Mouse (Mus musculus): ENCODE measurements around the gene Tmpo. TPM values are rescaled to one million over a fixed set of nuclear protein-coding genes. Genes with fewer than 3 reads are reported as not detected.

Tmpo gene
- polyA plus RNA-seq, 1 experiment from 2014 or later = 101 TPM

DNA sequence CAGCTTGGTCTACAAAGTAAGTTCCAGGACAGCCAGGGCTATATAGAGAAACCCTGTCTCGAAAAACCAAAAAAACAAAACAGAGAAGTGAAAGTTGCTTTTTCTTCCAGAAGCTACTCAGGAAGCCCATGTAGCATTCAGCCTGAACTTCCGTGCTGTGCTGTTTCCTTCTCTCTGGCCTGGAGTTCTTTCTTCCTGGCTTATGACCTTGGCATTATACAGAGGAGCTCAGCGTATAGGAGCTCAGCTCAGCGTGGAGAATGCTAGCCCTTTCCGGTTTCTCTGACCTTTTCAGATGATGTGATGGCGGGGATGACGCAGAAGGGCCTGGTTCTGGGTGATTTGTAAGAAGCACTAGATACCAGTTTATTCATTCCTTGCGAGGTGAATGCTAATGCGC, 43.7 kb downstream of the Tmpo start:
- Histone ChIP-seq H3K4me2 (ENCODE audit: low read depth, low read length) (no peak overlapping the region), H3K9ac (ENCODE audit: low read depth, low read length) (no peak overlapping the region), H3K27me3 (ENCODE audit: control insufficient read depth, insufficient read depth, low read depth, low read length) (no peaks in the 10 kb centered on the region), H3K9me3 (replicated peaks; ENCODE audit: control insufficient read depth, low read length) (no peaks in the 10 kb centered on the region), H3K4me1 (ENCODE audit: control insufficient read depth, low read depth, low read length) (peaks cover 2% of the 10 kb centered on the region), H3K27ac (ENCODE audit: low read length) (no peak overlapping the region), H3K4me3 (ENCODE audit: low read depth, low read length) (no peak overlapping the region), H3K36me3 (ENCODE audit: control insufficient read depth, insufficient read depth) (no peaks in the 10 kb centered on the region)
- 0 out of 2 replicates have a peak, but pooled peaks have one; percentile 30 for ATAC-seq (ENCODE audit: low read depth)
- 66% methylated on average over 9 of the region's 9 CpGs for WGBS (ENCODE audit: insufficient replicate concordance)

DNA sequence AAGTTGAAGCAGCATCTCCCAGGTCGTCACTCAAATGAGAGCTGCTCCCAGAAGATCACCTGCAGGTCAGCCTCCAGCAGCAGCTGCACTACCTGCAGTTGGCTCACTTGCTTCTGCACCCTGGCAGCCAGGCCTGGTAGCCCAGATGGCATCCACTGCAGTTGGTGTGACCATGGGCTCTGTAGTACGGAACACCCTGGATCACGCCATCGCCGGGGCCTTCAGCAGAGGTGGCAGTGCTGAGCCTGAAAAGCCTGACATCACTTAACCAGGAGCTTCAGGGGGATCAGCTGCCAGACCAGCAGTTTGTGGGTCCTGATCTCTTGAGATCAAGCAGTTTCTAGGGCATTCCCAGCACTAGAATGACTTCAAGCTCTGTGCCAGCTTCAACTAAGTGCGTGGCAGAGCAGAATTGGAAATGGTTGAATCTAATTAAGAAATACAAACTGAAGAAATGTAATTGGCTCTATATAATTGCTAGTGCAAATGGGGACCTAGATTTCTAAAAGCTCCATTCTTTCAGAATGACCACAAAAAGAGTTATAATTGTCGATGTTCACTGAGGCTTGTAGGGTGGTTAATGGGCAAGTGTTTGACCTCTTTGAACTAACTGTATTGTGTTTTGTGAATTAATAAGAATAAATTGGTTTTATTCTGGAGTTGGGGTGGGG, 45.7 kb downstream of the Tmpo start:
- Histone ChIP-seq H3K27ac (ENCODE audit: low read length) (no peak overlapping the region), H3K4me1 (ENCODE audit: control insufficient read depth, low read depth, low read length) (peaks cover 2% of the 10 kb centered on the region), H3K27me3 (ENCODE audit: control insufficient read depth, insufficient read depth, low read depth, low read length) (no peaks in the 10 kb centered on the region), H3K4me2 (ENCODE audit: low read depth, low read length) (no peak overlapping the region), H3K36me3 (ENCODE audit: control insufficient read depth, insufficient read depth) (no peaks in the 10 kb centered on the region), H3K4me3 (ENCODE audit: low read depth, low read length) (no peak overlapping the region), H3K9ac (ENCODE audit: low read depth, low read length) (no peak overlapping the region), H3K9me3 (replicated peaks; ENCODE audit: control insufficient read depth, low read length) (no peaks in the 10 kb centered on the region)
- ATAC-seq (ENCODE audit: low read depth) = no peak
- 81% methylated on average over 7 of the region's 7 CpGs for WGBS (ENCODE audit: insufficient replicate concordance)

DNA sequence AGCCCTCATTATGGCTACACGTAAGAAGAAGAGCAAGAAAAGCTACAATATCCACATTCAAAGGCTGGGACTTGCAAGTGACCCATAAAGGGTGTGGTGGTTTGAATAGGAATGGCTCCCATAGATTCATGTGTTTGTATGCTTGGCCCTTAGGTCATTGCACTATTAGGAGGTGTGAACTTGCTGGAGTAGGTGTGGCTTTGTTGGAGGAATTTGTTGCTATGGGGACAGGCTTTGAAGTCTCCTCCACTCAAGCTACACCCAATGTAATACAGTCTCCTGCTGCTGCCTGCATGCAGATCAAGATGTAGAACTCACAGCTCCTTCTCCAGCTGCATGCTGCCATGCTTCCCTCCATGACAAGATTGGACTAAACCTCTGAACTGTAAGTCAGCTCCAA, 49.5 kb downstream of the Tmpo start:
- Histone ChIP-seq H3K4me1 (ENCODE audit: control insufficient read depth, low read depth, low read length) (0 out of 2 replicates have a peak, but pooled peaks cover 3% of the 10 kb centered on the region), H3K4me2 (ENCODE audit: low read depth, low read length) (no peak overlapping the region), H3K36me3 (ENCODE audit: control insufficient read depth, insufficient read depth) (no peaks in the 10 kb centered on the region), H3K27me3 (ENCODE audit: control insufficient read depth, insufficient read depth, low read depth, low read length) (no peaks in the 10 kb centered on the region), H3K9ac (ENCODE audit: low read depth, low read length) (no peak overlapping the region), H3K9me3 (replicated peaks; ENCODE audit: control insufficient read depth, low read length) (no peaks in the 10 kb centered on the region), H3K4me3 (ENCODE audit: low read depth, low read length) (no peak overlapping the region), H3K27ac (ENCODE audit: low read length) (no peak overlapping the region)
- no peak for ATAC-seq (ENCODE audit: low read depth)
- WGBS (ENCODE audit: insufficient replicate concordance) = 85% methylated on average over 1 of the region's 1 CpGs

- no peak overlapping the region for H3K27ac ChIP-seq (ENCODE audit: low read length)
- ATAC-seq (ENCODE audit: low read depth) = no peak
- 0 out of 2 replicates have a peak, but pooled peaks cover 3% of the 10 kb centered on the region for H3K4me1 ChIP-seq (ENCODE audit: control insufficient read depth, low read depth, low read length)
- H3K4me2 ChIP-seq (ENCODE audit: low read depth, low read length) = no peak overlapping the region
- H3K4me3 ChIP-seq (ENCODE audit: low read depth, low read length) = no peak overlapping the region
- H3K9ac ChIP-seq (ENCODE audit: low read depth, low read length) = no peak overlapping the region
- no peaks in the 10 kb centered on the region for H3K9me3 ChIP-seq (replicated peaks; ENCODE audit: control insufficient read depth, low read length)
- WGBS (ENCODE audit: insufficient replicate concordance) = 73% methylated on average over 3 of the region's 3 CpGs
- H3K36me3 ChIP-seq (ENCODE audit: control insufficient read depth, insufficient read depth) = no peaks in the 10 kb centered on the region
- no peaks in the 10 kb centered on the region for H3K27me3 ChIP-seq (ENCODE audit: control insufficient read depth, insufficient read depth, low read depth, low read length)
Observed at GRCm38 (mm10) chr10:91130792-91131191, 50.3 kb downstream of the Tmpo start.

GRCm38 (mm10) chr10:91128551-91129160, 52.5 kb downstream of the Tmpo start:
- no peak overlapping the region for H3K4me2 ChIP-seq (ENCODE audit: low read depth, low read length)
- no peaks in the 10 kb centered on the region for H3K9me3 ChIP-seq (replicated peaks; ENCODE audit: control insufficient read depth, low read length)
- H3K27me3 ChIP-seq (ENCODE audit: control insufficient read depth, insufficient read depth, low read depth, low read length) = no peaks in the 10 kb centered on the region
- H3K36me3 ChIP-seq (ENCODE audit: control insufficient read depth, insufficient read depth) = no peaks in the 10 kb centered on the region
- 69% methylated on average over 1 of the region's 1 CpGs for WGBS (ENCODE audit: insufficient replicate concordance)
- peaks cover 7% of the 10 kb centered on the region for H3K4me1 ChIP-seq (ENCODE audit: control insufficient read depth, low read depth, low read length)
- no peak overlapping the region for H3K27ac ChIP-seq (ENCODE audit: low read length)
- no peak overlapping the region for H3K4me3 ChIP-seq (ENCODE audit: low read depth, low read length)
- no peak overlapping the region for H3K9ac ChIP-seq (ENCODE audit: low read depth, low read length)
- no peak for ATAC-seq (ENCODE audit: low read depth)

DNA sequence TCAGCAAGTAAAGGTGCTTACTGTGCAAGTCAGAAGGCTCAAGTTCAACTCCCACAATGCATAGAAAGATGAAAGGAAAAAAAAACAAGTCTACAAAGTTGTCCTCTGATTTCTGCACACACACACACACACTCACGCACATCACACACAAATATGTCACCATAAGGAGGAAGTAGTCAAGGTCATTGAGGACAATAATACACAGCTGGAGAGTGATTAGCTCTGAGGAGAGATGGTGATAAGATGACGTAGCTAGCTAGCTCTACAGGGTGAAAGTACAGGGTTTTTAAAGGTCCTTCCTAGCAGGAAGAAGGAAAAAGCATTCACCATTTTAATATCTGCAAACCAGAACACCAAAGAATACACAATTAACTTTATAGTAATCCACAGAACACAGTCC, 53.7 kb downstream of the Tmpo start:
- H3K4me1 ChIP-seq (ENCODE audit: control insufficient read depth, low read depth, low read length) = peaks cover 12% of the 10 kb centered on the region
- H3K36me3 ChIP-seq (ENCODE audit: control insufficient read depth, insufficient read depth) = no peaks in the 10 kb centered on the region
- H3K9me3 ChIP-seq (replicated peaks; ENCODE audit: control insufficient read depth, low read length) = no peaks in the 10 kb centered on the region
- no peak overlapping the region for H3K27ac ChIP-seq (ENCODE audit: low read length)
- WGBS (ENCODE audit: insufficient replicate concordance) = 29% methylated on average over 2 of the region's 2 CpGs
- no peaks in the 10 kb centered on the region for H3K27me3 ChIP-seq (ENCODE audit: control insufficient read depth, insufficient read depth, low read depth, low read length)
- H3K9ac ChIP-seq (ENCODE audit: low read depth, low read length) = no peak overlapping the region
- H3K4me2 ChIP-seq (ENCODE audit: low read depth, low read length) = no peak overlapping the region
- ATAC-seq (ENCODE audit: low read depth) = no peak
- no peak overlapping the region for H3K4me3 ChIP-seq (ENCODE audit: low read depth, low read length)

DNA sequence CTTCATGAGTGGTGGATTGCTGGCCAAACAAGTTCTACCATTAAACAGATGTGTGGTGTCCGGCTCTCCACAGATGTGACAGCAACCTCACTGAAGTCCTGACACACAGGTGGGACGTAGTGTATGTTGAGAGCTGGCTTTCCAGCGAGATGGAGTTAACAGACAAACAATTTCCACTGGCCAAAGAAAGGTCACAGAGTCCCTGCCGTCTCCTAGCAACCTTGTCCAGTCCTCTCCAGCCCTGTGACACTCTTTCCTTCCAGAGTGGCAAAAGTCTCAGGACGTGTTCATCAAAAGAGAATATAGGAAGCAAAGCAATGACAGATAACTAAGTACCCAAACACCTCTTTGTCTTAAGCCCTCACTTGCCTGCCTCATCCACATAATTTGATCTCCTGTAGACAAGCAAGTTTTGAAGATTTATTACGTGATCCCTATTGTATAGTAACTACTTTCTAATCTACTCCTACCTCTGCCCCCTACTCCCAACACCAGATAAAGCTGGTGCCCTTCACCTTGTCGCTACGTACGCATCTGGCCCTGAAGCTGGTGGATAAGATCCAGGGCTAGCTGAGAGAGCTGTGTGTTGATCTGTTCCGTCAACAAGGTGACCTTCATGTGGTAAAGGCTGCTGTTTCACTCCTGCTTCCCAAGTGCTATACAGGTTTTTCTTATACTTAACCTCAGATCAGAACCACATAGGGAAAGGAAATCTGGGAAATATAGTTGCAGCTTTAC, 54.3 kb downstream of the Tmpo start:
- H3K4me3 ChIP-seq (ENCODE audit: low read depth, low read length) = no peak overlapping the region
- no peak overlapping the region for H3K4me2 ChIP-seq (ENCODE audit: low read depth, low read length)
- H3K27me3 ChIP-seq (ENCODE audit: control insufficient read depth, insufficient read depth, low read depth, low read length) = no peaks in the 10 kb centered on the region
- no peak overlapping the region for H3K27ac ChIP-seq (ENCODE audit: low read length)
- peaks cover 16% of the 10 kb centered on the region for H3K4me1 ChIP-seq (ENCODE audit: control insufficient read depth, low read depth, low read length)
- H3K9me3 ChIP-seq (replicated peaks; ENCODE audit: control insufficient read depth, low read length) = no peaks in the 10 kb centered on the region
- no peak overlapping the region for H3K9ac ChIP-seq (ENCODE audit: low read depth, low read length)
- WGBS (ENCODE audit: insufficient replicate concordance) = 53% methylated on average over 10 of the region's 10 CpGs
- ATAC-seq (ENCODE audit: low read depth) = no peak
- peaks cover 4% of the 10 kb centered on the region for H3K36me3 ChIP-seq (ENCODE audit: control insufficient read depth, insufficient read depth)

DNA sequence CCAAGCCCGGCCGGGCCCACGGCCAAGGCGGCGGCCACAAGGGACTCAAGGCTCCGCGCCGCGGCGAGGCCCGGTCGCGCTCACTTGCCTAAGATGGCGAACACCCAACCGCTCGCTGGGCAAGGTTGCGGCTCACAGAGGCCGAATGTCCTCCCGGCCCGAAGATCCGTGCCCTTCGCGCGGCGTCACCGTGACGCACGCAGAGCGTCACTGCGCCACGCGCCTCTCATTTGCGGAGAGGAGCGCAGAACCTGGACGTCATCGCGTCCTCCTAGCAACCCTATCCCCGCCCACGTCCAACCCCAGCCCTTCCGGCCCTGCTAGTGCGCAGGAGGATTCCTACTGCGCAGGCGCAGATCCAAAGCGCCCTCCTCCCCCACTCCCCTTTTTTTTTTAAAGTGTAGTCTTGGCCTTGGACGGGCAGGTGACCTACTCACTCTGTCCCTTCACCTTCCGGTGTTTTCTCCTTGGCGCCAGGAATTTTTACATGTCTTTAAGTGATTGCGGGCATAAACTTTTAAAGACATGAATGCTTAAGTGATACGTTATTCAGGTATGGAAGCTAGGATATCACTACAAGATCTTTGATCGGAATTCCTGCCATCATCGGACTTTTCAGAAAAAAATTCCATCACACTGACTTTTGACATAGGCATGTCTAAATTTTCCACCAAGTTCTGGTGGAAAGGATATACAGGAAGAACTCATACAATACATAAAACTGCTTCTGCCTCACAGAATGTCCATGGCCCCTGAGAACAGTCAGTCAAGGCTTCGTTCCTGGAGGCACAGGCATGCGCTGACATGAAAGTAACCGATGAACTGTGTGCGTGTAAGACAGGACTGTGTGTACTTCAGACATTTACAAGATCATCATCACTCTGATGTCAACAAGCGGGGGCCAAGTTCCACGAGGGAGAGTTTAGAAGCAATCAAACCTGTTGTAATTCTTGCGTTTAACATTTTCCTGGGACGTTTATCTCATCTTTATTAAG, 57.0 kb downstream of the Tmpo start, which contains the start of gene Slc25a3:
Gene Slc25a3 (minus strand): TSS at position 232 of the 995 bp plus-strand sequence.
- Histone ChIP-seq H3K9ac (ENCODE audit: low read depth, low read length) (peak within 1 kb of the TSS; percentile 96), H3K36me3 (ENCODE audit: control insufficient read depth, insufficient read depth) (peaks cover 18% of the 10 kb centered on the region), H3K4me1 (ENCODE audit: control insufficient read depth, low read depth, low read length) (peaks cover 17% of the 10 kb centered on the region), H3K4me2 (ENCODE audit: low read depth, low read length) (peak within 1 kb of the TSS; percentile 85), H3K27me3 (ENCODE audit: control insufficient read depth, insufficient read depth, low read depth, low read length) (no peaks in the 10 kb centered on the region), H3K4me3 (ENCODE audit: low read depth, low read length) (peak within 1 kb of the TSS; percentile 95), H3K9me3 (replicated peaks; ENCODE audit: control insufficient read depth, low read length) (no peaks in the 10 kb centered on the region), H3K27ac (ENCODE audit: low read length) (peak within 1 kb of the TSS; percentile 93)
- peak; percentile 99 for ATAC-seq (ENCODE audit: low read depth)
- WGBS (ENCODE audit: insufficient replicate concordance) = 9% methylated on average over 59 of the region's 59 CpGs

All from liver, embryonic 16.5 days (tissue).